Mouse (Mus musculus) heart, embryonic 10.5 days (tissue): Measurements from ENCODE around the gene Padi4. TPM values are rescaled to one million over a fixed set of nuclear protein-coding genes. Genes with fewer than 3 reads are reported as not detected.

Source experiments
- DNase-seq: peaks from one replicate; pipeline ENCODE4 v3.0.0-alpha.2; 2017; ENCODE audit warnings: low spot score
- H3K27ac ChIP-seq: fragments of 300-500 bp; sonication (generic); 2 replicates; pipeline ENCODE4 v1.5.1; 2016; ENCODE audit warnings: mild to moderate bottlenecking
- H3K27me3 ChIP-seq: fragments of 300-500 bp; sonication (generic); 2 replicates; pipeline ENCODE4 v1.6.1; 2016; ENCODE audit warnings: mild to moderate bottlenecking; ENCODE audit not compliant: poor library complexity, insufficient read depth, severe bottlenecking
- H3K36me3 ChIP-seq: fragments of 300-500 bp; sonication (generic); 2 replicates; pipeline ENCODE4 v1.6.1; 2016; ENCODE audit warnings: mild to moderate bottlenecking, moderate library complexity
- H3K4me1 ChIP-seq: fragments of 300-500 bp; sonication (generic); 2 replicates; pipeline ENCODE4 v1.6.1; 2016; ENCODE audit warnings: mild to moderate bottlenecking
- H3K4me3 ChIP-seq: fragments of 300-500 bp; sonication (generic); 2 replicates; pipeline ENCODE4 v1.5.1; 2016; ENCODE audit warnings: mild to moderate bottlenecking, moderate library complexity
- H3K9me3 ChIP-seq: fragments of 300-500 bp; sonication (generic); 2 replicates; pipeline ENCODE4 v1.6.1; 2016; ENCODE audit warnings: mild to moderate bottlenecking, moderate library complexity
- WGBS: fragments of 180-500 bp; shearing (Covaris S2); methylation state at CpG from one replicate; pipeline ENCODE4 v1.1.7; 2016; 5-methylcytosine and 5-hydroxymethylcytosine counted together
- polyA plus RNA-seq: library from polyadenylated mRNA; unstranded; fragments of >200 nt; fragmentation: Nextera tagmentation; extraction: Ambion mirVana; gene quantifications from 2 replicates; pipeline ENCODE4 v1.2.1, GENCODE M21; 2016

The Padi4 gene
- polyA plus RNA-seq, 1 experiment from 2014 or later = 1.9 TPM

- no peak for DNase-seq
- Histone ChIP-seq H3K9me3 (no peaks in the 10 kb centered on the region), H3K4me3 (no peak overlapping the region), H3K36me3 (no peaks in the 10 kb centered on the region), H3K4me1 (peaks cover 35% of the 10 kb centered on the region), H3K27me3 (peaks cover 16% of the 10 kb centered on the region; the same call in 1 of the 2 replicates), H3K27ac (no peak overlapping the region)
- 72% methylated on average over 3 of the region's 3 CpGs for WGBS
Measured at GRCm38 (mm10) chr4:140755811-140756210, 18.2 kb downstream of the Padi4 start.

DNA sequence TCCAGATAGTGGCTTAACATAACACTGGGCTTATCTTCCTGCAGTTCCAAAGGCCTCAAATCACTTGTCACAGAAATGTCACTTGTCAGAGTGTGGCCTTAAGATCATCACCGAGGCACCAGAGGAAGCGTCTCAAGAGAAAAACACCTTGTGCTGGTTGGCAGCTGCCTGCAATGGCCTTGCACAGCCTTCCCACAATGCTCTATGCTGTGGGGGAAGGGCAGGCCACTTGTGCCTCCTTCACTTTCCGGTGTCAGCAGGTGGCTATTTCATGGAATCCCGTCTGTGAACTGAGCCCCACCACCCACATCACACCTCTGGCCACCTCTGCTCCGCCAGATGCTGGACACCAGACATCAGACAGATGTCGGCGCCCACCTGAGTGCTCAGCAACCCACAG, 20.7 kb downstream of the Padi4 start:
- H3K36me3 ChIP-seq = no peaks in the 10 kb centered on the region
- peak overlapping the region; percentile 78 for H3K27ac ChIP-seq
- peaks cover 18% of the 10 kb centered on the region; the same call in 1 of the 2 replicates for H3K27me3 ChIP-seq
- H3K9me3 ChIP-seq = no peaks in the 10 kb centered on the region
- DNase-seq = no peak
- no peak overlapping the region for H3K4me3 ChIP-seq
- peaks cover 48% of the 10 kb centered on the region for H3K4me1 ChIP-seq
- 41% methylated on average over 7 of the region's 7 CpGs for WGBS

DNA sequence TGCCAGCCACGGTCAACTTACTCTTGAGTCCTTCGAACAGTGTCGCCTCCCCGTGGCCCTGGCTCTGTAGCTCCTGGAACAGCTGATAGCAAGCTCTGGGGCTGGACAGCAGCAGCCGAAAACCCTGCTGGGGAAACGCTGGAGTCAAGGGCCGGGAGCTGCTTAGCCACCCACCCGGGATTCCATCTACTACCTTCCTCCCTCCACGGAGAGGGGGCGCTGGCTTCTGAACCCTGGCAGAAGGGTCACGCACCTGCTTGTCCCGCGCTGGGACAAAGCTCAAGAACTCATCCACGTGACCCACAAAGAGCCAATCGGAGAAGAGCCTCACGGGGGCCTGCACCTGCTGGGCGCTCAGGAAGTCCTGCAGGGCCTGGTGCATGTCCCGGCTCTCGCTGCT, 23.7 kb downstream of the Padi4 start:
- H3K4me3 ChIP-seq = peak overlapping the region; percentile 42
- DNase-seq = peak; percentile 87
- H3K36me3 ChIP-seq = no peaks in the 10 kb centered on the region
- H3K27ac ChIP-seq = peak overlapping the region; percentile 65; the same call in 1 of the 2 replicates
- no peaks in the 10 kb centered on the region for H3K9me3 ChIP-seq
- peaks cover 43% of the 10 kb centered on the region for H3K4me1 ChIP-seq
- peaks cover 21% of the 10 kb centered on the region; the same call in 1 of the 2 replicates for H3K27me3 ChIP-seq
- WGBS = 9% methylated on average over 19 of the region's 19 CpGs

GRCm38 (mm10) chr4:140747978-140748377, 26.1 kb downstream of the Padi4 start:
- DNase-seq = peak; percentile 90
- Histone ChIP-seq H3K9me3 (no peaks in the 10 kb centered on the region), H3K27ac (peak overlapping the region; percentile 88), H3K4me1 (peaks cover 39% of the 10 kb centered on the region), H3K27me3 (peaks cover 21% of the 10 kb centered on the region; the same call in 1 of the 2 replicates), H3K36me3 (no peaks in the 10 kb centered on the region), H3K4me3 (peak overlapping the region; percentile 25; the same call in 1 of the 2 replicates)
- WGBS = 7% methylated on average over 12 of the region's 12 CpGs

- peak; percentile 87 for DNase-seq
- H3K27me3 ChIP-seq = peaks cover 21% of the 10 kb centered on the region; the same call in 1 of the 2 replicates
- 12% methylated on average over 3 of the region's 3 CpGs for WGBS
- no peaks in the 10 kb centered on the region for H3K9me3 ChIP-seq
- no peak overlapping the region for H3K27ac ChIP-seq
- H3K36me3 ChIP-seq = no peaks in the 10 kb centered on the region
- no peak overlapping the region for H3K4me3 ChIP-seq
- peaks cover 33% of the 10 kb centered on the region for H3K4me1 ChIP-seq
Measured at GRCm38 (mm10) chr4:140744654-140745053, 29.4 kb downstream of the Padi4 start.

- H3K4me1 ChIP-seq = peaks cover 25% of the 10 kb centered on the region
- 25% methylated on average over 4 of the region's 4 CpGs for WGBS
- DNase-seq = no peak
- H3K36me3 ChIP-seq = no peaks in the 10 kb centered on the region
- H3K9me3 ChIP-seq = no peaks in the 10 kb centered on the region
- H3K27ac ChIP-seq = no peak overlapping the region
- peaks cover 21% of the 10 kb centered on the region; the same call in 1 of the 2 replicates for H3K27me3 ChIP-seq
- no peak overlapping the region for H3K4me3 ChIP-seq
Measured at GRCm38 (mm10) chr4:140743086-140743485, 30.9 kb downstream of the Padi4 start.

- Histone ChIP-seq H3K36me3 (no peaks in the 10 kb centered on the region), H3K4me1 (peaks cover 19% of the 10 kb centered on the region), H3K9me3 (no peaks in the 10 kb centered on the region), H3K27me3 (peaks cover 21% of the 10 kb centered on the region; the same call in 1 of the 2 replicates), H3K27ac (0 out of 2 replicates have a peak within 1 kb of the TSS, but pooled peaks have one; percentile 6), H3K4me3 (no peak within 1 kb of the TSS)
- WGBS = 58% methylated on average over 2 of the region's 2 CpGs
- no peak for DNase-seq
Measured at GRCm38 (mm10) chr4:140742543-140742942, 31.5 kb downstream of the Padi4 start, which contains the start of gene Padi6. TSS of gene Padi6 (minus strand) at chr4:140742643.

GRCm38 (mm10) chr4:140741401-140741800, 32.6 kb downstream of the Padi4 start:
- DNase-seq = no peak
- Histone ChIP-seq H3K4me1 (peaks cover 16% of the 10 kb centered on the region), H3K9me3 (no peaks in the 10 kb centered on the region), H3K27me3 (peaks cover 16% of the 10 kb centered on the region; the same call in 1 of the 2 replicates), H3K27ac (no peak overlapping the region), H3K36me3 (no peaks in the 10 kb centered on the region), H3K4me3 (no peak overlapping the region)
- 86% methylated on average over 6 of the region's 6 CpGs for WGBS

GRCm38 (mm10) chr4:140740655-140741054, 33.4 kb downstream of the Padi4 start:
- DNase-seq = no peak
- WGBS = 81% methylated on average over 11 of the region's 11 CpGs
- Histone ChIP-seq H3K27me3 (peaks cover 12% of the 10 kb centered on the region; the same call in 1 of the 2 replicates), H3K27ac (no peak overlapping the region), H3K4me3 (no peak overlapping the region), H3K36me3 (no peaks in the 10 kb centered on the region), H3K9me3 (no peaks in the 10 kb centered on the region), H3K4me1 (peaks cover 16% of the 10 kb centered on the region)

GRCm38 (mm10) chr4:140732871-140733270, 41.2 kb downstream of the Padi4 start:
- no peak for DNase-seq
- Histone ChIP-seq H3K4me1 (peaks cover 8% of the 10 kb centered on the region), H3K27me3 (0 out of 2 replicates have a peak, but pooled peaks cover 5% of the 10 kb centered on the region), H3K27ac (no peak overlapping the region), H3K9me3 (no peaks in the 10 kb centered on the region), H3K4me3 (no peak overlapping the region), H3K36me3 (no peaks in the 10 kb centered on the region)
- WGBS = 65% methylated on average over 7 of the region's 7 CpGs

DNA sequence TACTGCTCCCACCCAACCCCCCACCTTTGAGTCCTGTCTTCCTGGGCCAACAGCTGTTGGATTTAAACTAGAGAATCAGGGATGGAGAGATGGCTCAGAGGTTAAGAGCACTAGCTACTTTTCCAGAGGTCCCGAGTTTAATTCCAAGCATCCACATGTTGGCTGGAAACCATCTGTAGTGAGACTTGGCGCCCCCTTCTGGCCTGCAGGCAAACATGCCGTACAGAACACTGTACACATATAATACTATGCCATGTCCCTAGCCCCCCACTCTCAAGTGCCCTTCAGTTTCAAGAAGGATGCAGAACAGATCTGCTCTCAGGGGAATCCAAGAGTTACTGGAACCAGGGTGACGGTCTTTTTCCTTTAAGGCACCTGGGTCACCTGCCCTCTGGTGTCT, 42.4 kb downstream of the Padi4 start:
- 74% methylated on average over 4 of the region's 4 CpGs for WGBS
- Histone ChIP-seq H3K27me3 (0 out of 2 replicates have a peak, but pooled peaks cover 5% of the 10 kb centered on the region), H3K4me3 (no peak overlapping the region), H3K9me3 (no peaks in the 10 kb centered on the region), H3K36me3 (no peaks in the 10 kb centered on the region), H3K27ac (no peak overlapping the region), H3K4me1 (peaks cover 8% of the 10 kb centered on the region)
- DNase-seq = no peak

DNA sequence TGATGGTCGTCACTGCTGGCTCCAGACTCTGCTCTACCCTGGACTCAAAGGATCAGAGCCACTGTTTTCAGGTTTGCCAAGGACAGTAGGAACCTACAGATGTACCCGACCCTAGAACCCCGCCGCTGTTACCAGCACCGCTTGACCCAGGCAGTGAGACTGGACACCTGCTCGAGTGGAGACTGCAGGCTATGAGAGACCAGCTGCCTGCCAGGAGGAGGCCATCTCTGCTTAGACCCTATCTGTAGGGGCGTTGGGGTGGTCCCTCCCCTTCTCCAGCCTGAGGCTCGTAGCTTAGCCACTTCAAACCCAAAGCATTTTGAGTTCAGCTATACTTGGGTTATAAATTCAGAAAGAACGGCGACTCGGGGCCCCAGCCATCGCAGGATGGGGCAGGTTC, 47.1 kb downstream of the Padi4 start:
- no peak overlapping the region for H3K27ac ChIP-seq

DNA sequence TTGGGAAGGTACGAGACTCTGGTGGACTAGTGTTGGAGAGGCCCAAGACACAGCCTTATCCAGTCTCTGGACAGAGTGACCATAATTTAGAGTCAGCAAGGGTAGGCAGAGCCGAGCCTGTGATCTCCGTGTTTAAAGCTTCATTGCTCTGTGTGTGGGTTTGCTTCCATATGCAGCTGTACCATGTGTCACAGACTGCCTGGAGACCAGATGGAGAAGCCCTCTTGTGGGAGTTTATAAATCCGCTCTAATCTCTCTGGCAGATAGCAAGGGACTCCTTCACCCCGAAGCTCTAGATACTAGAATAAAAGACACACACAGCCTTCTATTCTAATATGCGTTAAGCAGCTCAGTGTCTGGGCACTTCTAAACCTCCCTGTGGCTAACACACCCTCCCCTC, 49.3 kb downstream of the Padi4 start:
- Histone ChIP-seq H3K27ac (0 out of 2 replicates have a peak overlapping the region, but pooled peaks have one; percentile 1), H3K4me3 (no peak overlapping the region), H3K4me1 (peaks cover 23% of the 10 kb centered on the region), H3K36me3 (peaks cover 48% of the 10 kb centered on the region), H3K27me3 (no peaks in the 10 kb centered on the region), H3K9me3 (no peaks in the 10 kb centered on the region)
- 59% methylated on average over 6 of the region's 6 CpGs for WGBS
- DNase-seq = no peak

More for the DNA sequence above, 47.1 kb downstream of the Padi4 start:
- Histone ChIP-seq H3K9me3 (no peaks in the 10 kb centered on the region), H3K4me3 (no peak overlapping the region), H3K36me3 (peaks cover 27% of the 10 kb centered on the region), H3K4me1 (peaks cover 15% of the 10 kb centered on the region), H3K27me3 (0 out of 2 replicates have a peak, but pooled peaks cover 5% of the 10 kb centered on the region)
- 80% methylated on average over 12 of the region's 12 CpGs for WGBS
- no peak for DNase-seq
